Mouse (Mus musculus) intestine, postnatal 0 days (tissue): Measurements from ENCODE around the gene Scgb2b19. TPM values are rescaled to one million over a fixed set of nuclear protein-coding genes. Genes with fewer than 3 reads are reported as not detected.
"Not testable (repeated sequence)": the region's sequence is repeated elsewhere in the genome, so short reads cannot be mapped to it uniquely, and the experiment has no call there.

Experiments used
- ATAC-seq: fragments of 200-750 bp; cut with Nextera tagmentation; 2 replicates; pipeline ENCODE4 v1.8.0; 2017; ENCODE audit warnings: mild to moderate bottlenecking, moderate TSS enrichment, moderate library complexity
- H3K27ac ChIP-seq: fragments of 300-500 bp; sonication (generic); 2 replicates; pipeline ENCODE4 v1.5.1; 2014; ENCODE audit warnings: mild to moderate bottlenecking, low read depth, low read length, moderate library complexity
- H3K27me3 ChIP-seq: fragments of 300-500 bp; sonication (generic); replicated peaks from 2 replicates; pipeline ENCODE4 v1.6.1; 2014; ENCODE audit warnings: low read length, mixed read lengths; ENCODE audit not compliant: control insufficient read depth, insufficient read depth
- H3K36me3 ChIP-seq: fragments of 300-500 bp; sonication (generic); 2 replicates; pipeline ENCODE4 v1.6.1; 2014; ENCODE audit warnings: mild to moderate bottlenecking, moderate library complexity; ENCODE audit not compliant: control insufficient read depth, insufficient read depth
- H3K4me1 ChIP-seq: fragments of 300-500 bp; sonication (generic); replicated peaks from 2 replicates; pipeline ENCODE4 v1.6.1; 2014; ENCODE audit warnings: antibody characterized with exemption, low read length, mixed read lengths; ENCODE audit not compliant: control insufficient read depth, insufficient read depth
- H3K4me2 ChIP-seq: fragments of 300-500 bp; sonication (generic); replicated peaks from 2 replicates; pipeline ENCODE4 v1.6.1; 2014; ENCODE audit warnings: low read depth, mild to moderate bottlenecking, moderate library complexity
- H3K4me3 ChIP-seq: fragments of 300-500 bp; sonication (generic); 2 replicates; pipeline ENCODE4 v1.5.1; 2014; ENCODE audit warnings: low read depth, low read length
- H3K9ac ChIP-seq: fragments of 300-500 bp; sonication (generic); 2 replicates; pipeline ENCODE4 v1.6.1; 2014; ENCODE audit warnings: mild to moderate bottlenecking, low read depth, low read length
- H3K9me3 ChIP-seq: fragments of 300-500 bp; sonication (generic); 2 replicates; pipeline ENCODE4 v1.6.1; 2016; ENCODE audit warnings: mixed run types; ENCODE audit not compliant: control insufficient read depth
- WGBS: fragments of 180-500 bp; shearing (Covaris S2); extraction: QIAGEN DNeasy Blood & Tissue Kit; methylation state at CpG from one replicate; pipeline ENCODE4 v1.1.7; 2014; 5-methylcytosine and 5-hydroxymethylcytosine counted together
- polyA plus RNA-seq: library from polyadenylated mRNA; unstranded; fragments of >200 nt; fragmentation: Nextera tagmentation; extraction: Ambion mirVana; gene quantifications from 2 replicates; pipeline ENCODE4 v1.2.1, GENCODE M21; 2015

Gene Scgb2b19
- polyA plus RNA-seq, result not detected in 2 replicates

GRCm38 (mm10) chr7:33280238-33280637 lies at the start of gene Scgb2b19:
TSS of gene Scgb2b19 (minus strand) at chr7:33280338.
- H3K36me3 ChIP-seq, H3K9ac ChIP-seq, H3K27me3 ChIP-seq, H3K9me3 ChIP-seq, H3K4me1 ChIP-seq, ATAC-seq, H3K4me2 ChIP-seq, H3K27ac ChIP-seq, H3K4me3 ChIP-seq: not testable (repeated sequence)

GRCm38 (mm10) chr7:33286991-33287390 lies 6.9 kb upstream of the Scgb2b19 start, which contains the start of gene Scgb1b19:
TSS of gene Scgb1b19 (plus strand) at chr7:33287291.
- H3K27me3 ChIP-seq, H3K4me1 ChIP-seq, H3K4me3 ChIP-seq, H3K4me2 ChIP-seq, ATAC-seq, H3K36me3 ChIP-seq, H3K9ac ChIP-seq, H3K9me3 ChIP-seq, H3K27ac ChIP-seq: not testable (repeated sequence)
- WGBS, result 100% methylated on average over 1 of the region's 3 CpGs

Other genes starting within 250 kb of the Scgb2b19 start
- not detected in 2 replicates for gene Scgb2b17, start 223.8 kb downstream of the Scgb2b19 start, polyA plus RNA-seq
- gene Scgb1b17, start 216.9 kb downstream of the Scgb2b19 start, polyA plus RNA-seq, result not detected in 2 replicates
- not detected in 2 replicates for gene Scgb2b18, start 106.5 kb downstream of the Scgb2b19 start, polyA plus RNA-seq
- gene Scgb1b18, start 94.8 kb downstream of the Scgb2b19 start, polyA plus RNA-seq, result not detected in 2 replicates
- not detected in 2 replicates for gene Scgb1b19, start 7.0 kb upstream of the Scgb2b19 start, polyA plus RNA-seq
- not detected in 2 replicates for gene Scgb2b20, start 86.0 kb upstream of the Scgb2b19 start, polyA plus RNA-seq
- not detected in 2 replicates for gene Scgb1b20, start 92.9 kb upstream of the Scgb2b19 start, polyA plus RNA-seq
- gene Scgb2b21, start 240.1 kb upstream of the Scgb2b19 start, polyA plus RNA-seq, result not detected in 2 replicates